Mouse (Mus musculus) induced T-regulatory cell, adult 2 months (primary cell): ENCODE results near the gene Fkbp15.

Experiments
- DNase-seq: peaks from one replicate; pipeline ENCODE4 v3.0.0-alpha.2; 2012; ENCODE audit warnings: low read depth

Gene Fkbp15

GRCm38 (mm10) chr4:62314516-62314915 lies 45.8 kb downstream of the Fkbp15 start:
- no peak for DNase-seq

GRCm38 (mm10) chr4:62313641-62314211 lies 46.6 kb downstream of the Fkbp15 start:
- no peak for DNase-seq

- no peak for DNase-seq
Observed at GRCm38 (mm10) chr4:62312821-62313220, 47.5 kb downstream of the Fkbp15 start.

GRCm38 (mm10) chr4:62308406-62308805 lies 51.9 kb downstream of the Fkbp15 start:
- no peak for DNase-seq

- DNase-seq: no peak
Observed at GRCm38 (mm10) chr4:62306840-62307239, 53.5 kb downstream of the Fkbp15 start.

GRCm38 (mm10) chr4:62306301-62306700 lies 54.0 kb downstream of the Fkbp15 start:
- DNase-seq: no peak

GRCm38 (mm10) chr4:62303288-62303687 lies 57.1 kb downstream of the Fkbp15 start:
- no peak for DNase-seq

- DNase-seq: no peak
Observed at GRCm38 (mm10) chr4:62302795-62303194, 57.6 kb downstream of the Fkbp15 start.

GRCm38 (mm10) chr4:62300001-62300400 lies 60.3 kb downstream of the Fkbp15 start:
- no peak for DNase-seq

GRCm38 (mm10) chr4:62297280-62298130 lies 62.8 kb downstream of the Fkbp15 start:
- DNase-seq: no peak

- no peak for DNase-seq
Observed at GRCm38 (mm10) chr4:62294741-62295140, 65.6 kb downstream of the Fkbp15 start.

GRCm38 (mm10) chr4:62293219-62293861 lies 67.0 kb downstream of the Fkbp15 start:
- no peak for DNase-seq

- DNase-seq: no peak
Observed at GRCm38 (mm10) chr4:62292461-62293180, 67.7 kb downstream of the Fkbp15 start.

GRCm38 (mm10) chr4:62290816-62291505 lies 69.4 kb downstream of the Fkbp15 start:
- DNase-seq: no peak

- no peak for DNase-seq
Observed at GRCm38 (mm10) chr4:62289226-62289625, 71.1 kb downstream of the Fkbp15 start.

- DNase-seq: peak; percentile 51
Observed at GRCm38 (mm10) chr4:62286992-62287900, 73.1 kb downstream of the Fkbp15 start.

- DNase-seq: peak; percentile 82
Observed at GRCm38 (mm10) chr4:62286257-62286991, 73.9 kb downstream of the Fkbp15 start.

- DNase-seq: no peak
Observed at GRCm38 (mm10) chr4:62285576-62285975, 74.8 kb downstream of the Fkbp15 start.

- no peak for DNase-seq
Observed at GRCm38 (mm10) chr4:62282969-62283368, 77.4 kb downstream of the Fkbp15 start.

GRCm38 (mm10) chr4:62281319-62281718 lies 79.0 kb downstream of the Fkbp15 start:
- DNase-seq: no peak
